8 mouse cellular contexts compared by ENCODE assay signal in the genomic region with DNA sequence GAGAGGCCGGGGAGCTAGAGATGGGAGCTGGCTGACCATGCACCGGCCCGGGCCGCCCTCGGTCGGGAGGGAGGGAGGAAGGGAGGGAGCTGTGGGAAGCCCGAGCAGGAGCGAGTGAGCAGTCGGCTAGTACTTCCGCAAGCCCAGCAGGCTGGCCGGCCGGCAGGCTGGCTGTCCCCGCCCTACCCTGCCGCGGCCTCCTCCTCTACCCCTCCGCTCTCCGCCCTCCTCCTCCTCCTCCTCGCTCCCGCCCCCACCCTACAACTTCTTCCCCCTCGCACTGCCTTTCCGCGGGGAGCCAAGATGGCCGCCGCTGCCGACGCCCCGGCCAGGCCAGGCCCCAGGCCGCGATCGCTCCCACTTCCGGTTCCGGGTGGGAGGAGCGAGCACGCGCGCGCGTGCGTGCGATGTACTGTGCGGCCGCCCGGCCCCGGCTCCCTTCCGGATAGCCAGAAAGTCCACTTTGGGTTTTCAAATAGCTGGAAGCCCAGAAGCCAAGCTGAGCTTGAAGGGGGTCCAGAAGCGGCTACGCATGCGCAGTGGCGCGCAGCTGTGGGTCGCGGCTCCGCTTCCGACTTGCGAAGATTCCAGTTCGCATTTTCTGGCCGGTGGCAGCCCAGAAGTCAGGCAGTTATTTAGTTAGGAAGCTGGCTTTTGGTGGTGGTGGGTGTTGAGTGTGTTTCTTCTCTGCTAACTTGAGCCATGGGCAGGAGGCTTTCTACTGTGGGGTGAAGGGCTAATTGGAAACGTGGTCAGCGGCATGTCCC. TPM values are rescaled to one million over a fixed set of nuclear protein-coding genes. Genes with fewer than 3 reads are reported as not detected.
DNase-seq lines count a peak whose midpoint lies in the region; ATAC-seq lines count a peak whose summit lies in the region.

Actr3 (minus strand) TSS at position 359 of the 767 bp plus-strand sequence.

- peak; percentile 96 for ATAC-seq in hindbrain, embryonic 12.5 days (ENCODE audit: low FRiP score)

- H3K4me3 ChIP-seq in hindbrain, embryonic 12.5 days = peak within 1 kb of the TSS; percentile 81

- under 1% methylated on average over 49 of the region's 59 CpGs for WGBS in hindbrain, embryonic 12.5 days

- H3K9ac ChIP-seq in hindbrain, embryonic 12.5 days = peak within 1 kb of the TSS; percentile 96

- H3K9me3 ChIP-seq in hindbrain, embryonic 12.5 days (replicated peaks) = no peaks in the 10 kb centered on the region

- peak within 1 kb of the TSS; percentile 63 for H3K4me2 ChIP-seq in hindbrain, embryonic 12.5 days (replicated peaks)

- H3K27me3 ChIP-seq in hindbrain, embryonic 12.5 days = no peaks in the 10 kb centered on the region

- peak; percentile 100 for DNase-seq in NIH3T3 (ENCODE audit: low read depth)
- peak; percentile 99 for DNase-seq in cerebellum, postnatal 10 days
- DNase-seq in frontal cortex, postnatal 10 days (ENCODE audit: low spot score in 2 of 2) = peak; percentile 99 to 100
- peak; percentile 100 for DNase-seq in layer of hippocampus, postnatal 14 days (ENCODE audit: low spot score in 2 of 2)
- DNase-seq in lung, postnatal 14 days = peak; percentile 100
- peak; percentile 99 for DNase-seq in retina, adult 2 months (ENCODE audit: low read depth, low spot score)
- peak; percentile 100 for DNase-seq in thymus, postnatal 36 days

- H3K4me1 ChIP-seq in hindbrain, embryonic 12.5 days = peaks cover 21% of the 10 kb centered on the region

- peak within 1 kb of the TSS; percentile 99 for H3K27ac ChIP-seq in hindbrain, embryonic 12.5 days

- H3K36me3 ChIP-seq in hindbrain, embryonic 12.5 days = no peaks in the 10 kb centered on the region

RNA-seq across cellular contexts. Expression of gene Actr3, which starts in this region (rescaled TPM):
- polyA plus RNA-seq in hindbrain, embryonic 12.5 days (2016; fragmentation: Nextera tagmentation; extraction: Ambion mirVana) = 249 and 266 TPM in 2 replicates
- total RNA-seq in layer of hippocampus, postnatal 14 days (2021) = 100 to 1,000 TPM; 296 to 311 TPM

Comparison
In these comparisons a context has a peak if more than half of its experiments do, and no peak if none do; other contexts are left out.
1. Peak in every context shown above with its lines: DNase-seq, ATAC-seq, H3K4me3 ChIP-seq and H3K27ac ChIP-seq.